ENCODE assay signal across 8 mouse cellular contexts in genomic region chr13:30888480-30888879, GRCm38 (mm10). TPM values are rescaled to one million over a fixed set of nuclear protein-coding genes. Genes with fewer than 3 reads are reported as not detected.
DNase-seq lines count a peak whose midpoint lies in the region; ATAC-seq and TF ChIP-seq lines count a peak whose summit lies in the region.

No protein-coding gene starts in this region.

- H3K36me3 ChIP-seq in intestine, embryonic 16.5 days (ENCODE audit: control insufficient read depth, insufficient read depth, low read length): no peaks in the 10 kb centered on the region
- no peaks in the 10 kb centered on the region for H3K36me3 ChIP-seq in limb, embryonic 11.5 days (ENCODE audit: control insufficient read depth, insufficient read depth, low read length)
- H3K36me3 ChIP-seq in neural tube, embryonic 12.5 days: peaks cover 12% of the 10 kb centered on the region
- H3K36me3 ChIP-seq in thymus, adult 2 months (ENCODE audit: control insufficient read depth, insufficient read depth, low read length): peaks cover 34% of the 10 kb centered on the region

- no peak overlapping the region for H3K27ac ChIP-seq in intestine, embryonic 16.5 days (ENCODE audit: low read length)
- no peak overlapping the region for H3K27ac ChIP-seq in limb, embryonic 11.5 days (replicated peaks; ENCODE audit: low read depth, low read length)
- H3K27ac ChIP-seq in neural tube, embryonic 12.5 days: no peak overlapping the region
- H3K27ac ChIP-seq in thymus, adult 2 months (ENCODE audit: control insufficient read depth, insufficient read depth, low read length): no peak overlapping the region

- peak; percentile 30 for DNase-seq in ovary, postnatal 10 days (ENCODE audit: low spot score)
- DNase-seq in ovary, adult 18-20 months (ENCODE audit: low spot score): no peak
- DNase-seq in cerebellum, adult 11 months: peak; percentile 39
- DNase-seq in forelimb bud, embryonic 11.5 days (ENCODE audit: low read depth, low spot score): peak; percentile 82
- peak; percentile 89 for DNase-seq in limb, embryonic 11.5 days (ENCODE audit: low spot score)
- peak; percentile 81 for DNase-seq in thymus, adult 2 months

- 0 out of 2 replicates have a peak, but pooled peaks have one; percentile 38 for ATAC-seq in intestine, embryonic 16.5 days
- ATAC-seq in limb, embryonic 11.5 days (ENCODE audit: insufficient number of reproducible peaks, low FRiP score, low TSS enrichment, low read depth): no peak
- ATAC-seq in neural tube, embryonic 12.5 days (ENCODE audit: low FRiP score, low read depth): peak; percentile 48

- H3K4me2 ChIP-seq in intestine, embryonic 16.5 days (ENCODE audit: low read depth, low read length): no peak overlapping the region
- no peak overlapping the region for H3K4me2 ChIP-seq in limb, embryonic 11.5 days (ENCODE audit: low read depth, severe bottlenecking)
- no peak overlapping the region for H3K4me2 ChIP-seq in neural tube, embryonic 12.5 days (replicated peaks)

- no peaks in the 10 kb centered on the region for H3K27me3 ChIP-seq in intestine, embryonic 16.5 days (replicated peaks; ENCODE audit: control insufficient read depth, insufficient read depth, low read length)
- no peaks in the 10 kb centered on the region for H3K27me3 ChIP-seq in limb, embryonic 11.5 days (ENCODE audit: control insufficient read depth, insufficient read depth, low read length)
- H3K27me3 ChIP-seq in neural tube, embryonic 12.5 days (replicated peaks): no peaks in the 10 kb centered on the region
- H3K27me3 ChIP-seq in thymus, adult 2 months (ENCODE audit: control insufficient read depth, insufficient read depth, low read length): no peaks in the 10 kb centered on the region

- WGBS in intestine, embryonic 16.5 days: 18% methylated on average over 3 of the region's 3 CpGs
- 8% methylated on average over 3 of the region's 3 CpGs for WGBS in limb, embryonic 11.5 days
- 9% methylated on average over 3 of the region's 3 CpGs for WGBS in neural tube, embryonic 12.5 days
- WGBS in thymus, adult 2 months: 33% methylated on average over 3 of the region's 3 CpGs

- no peak for TF ChIP-seq POLR2A in thymus, adult 2 months (IDR thresholded peaks at IDR 0.05; ENCODE audit: control insufficient read depth, extremely low read depth, insufficient read depth, low read length, poor library complexity)

- no peak overlapping the region for H3K9ac ChIP-seq in intestine, embryonic 16.5 days (ENCODE audit: low read depth, low read length)
- H3K9ac ChIP-seq in limb, embryonic 11.5 days (ENCODE audit: low read length): no peak overlapping the region
- no peak overlapping the region for H3K9ac ChIP-seq in neural tube, embryonic 12.5 days

- no peaks in the 10 kb centered on the region for H3K9me3 ChIP-seq in intestine, embryonic 16.5 days (ENCODE audit: control insufficient read depth, low read length)
- H3K9me3 ChIP-seq in limb, embryonic 11.5 days (ENCODE audit: control insufficient read depth, low read length): no peaks in the 10 kb centered on the region
- no peaks in the 10 kb centered on the region for H3K9me3 ChIP-seq in neural tube, embryonic 12.5 days

- no peak overlapping the region for H3K4me3 ChIP-seq in intestine, embryonic 16.5 days (ENCODE audit: low read length)
- H3K4me3 ChIP-seq in limb, embryonic 11.5 days (ENCODE audit: low read depth, low read length): no peak overlapping the region
- H3K4me3 ChIP-seq in neural tube, embryonic 12.5 days: no peak overlapping the region
- no peak overlapping the region for H3K4me3 ChIP-seq in thymus, adult 2 months (ENCODE audit: control insufficient read depth, insufficient read depth, low read length)

- H3K4me1 ChIP-seq in intestine, embryonic 16.5 days (ENCODE audit: control insufficient read depth, insufficient read depth, low read length): no peaks in the 10 kb centered on the region
- no peaks in the 10 kb centered on the region for H3K4me1 ChIP-seq in limb, embryonic 11.5 days (ENCODE audit: control insufficient read depth, insufficient read depth, low read length)
- no peaks in the 10 kb centered on the region for H3K4me1 ChIP-seq in neural tube, embryonic 12.5 days
- no peaks in the 10 kb centered on the region for H3K4me1 ChIP-seq in thymus, adult 2 months (replicated peaks; ENCODE audit: control insufficient read depth, insufficient read depth, low read length)

- peak; percentile 70; the same call in 1 of the 2 replicates for TF ChIP-seq CTCF in thymus, adult 2 months (IDR thresholded peaks at IDR 0.05; ENCODE audit: borderline replicate concordance, control insufficient read depth, extremely low read depth, insufficient read depth, low read length, poor library complexity)

RNA-seq across cellular contexts. Expression of gene Hus1b, which starts 59.1 kb away (rescaled TPM):
- 0.11 TPM in 1 of 2 replicates, not detected in the other for polyA plus RNA-seq in intestine, embryonic 16.5 days (2015; fragmentation: Nextera tagmentation; extraction: Ambion mirVana)
- polyA plus RNA-seq in limb, embryonic 11.5 days (2014; fragmentation: Nextera tagmentation; extraction: Ambion mirVana): not detected in 2 replicates
- polyA plus RNA-seq in neural tube, embryonic 12.5 days (2016; fragmentation: Nextera tagmentation; extraction: Ambion mirVana): not detected in 2 replicates
- polyA plus RNA-seq in thymus, adult 2 months (2012; rRNA removed): 0.77 and 1.1 TPM in 2 replicates
